Mouse (Mus musculus): ENCODE data around the gene Gng7.
"Not testable (repeated sequence)": the region's sequence is repeated elsewhere in the genome, so short reads cannot be mapped to it uniquely, and the experiment has no call there.

Gene Gng7

DNA sequence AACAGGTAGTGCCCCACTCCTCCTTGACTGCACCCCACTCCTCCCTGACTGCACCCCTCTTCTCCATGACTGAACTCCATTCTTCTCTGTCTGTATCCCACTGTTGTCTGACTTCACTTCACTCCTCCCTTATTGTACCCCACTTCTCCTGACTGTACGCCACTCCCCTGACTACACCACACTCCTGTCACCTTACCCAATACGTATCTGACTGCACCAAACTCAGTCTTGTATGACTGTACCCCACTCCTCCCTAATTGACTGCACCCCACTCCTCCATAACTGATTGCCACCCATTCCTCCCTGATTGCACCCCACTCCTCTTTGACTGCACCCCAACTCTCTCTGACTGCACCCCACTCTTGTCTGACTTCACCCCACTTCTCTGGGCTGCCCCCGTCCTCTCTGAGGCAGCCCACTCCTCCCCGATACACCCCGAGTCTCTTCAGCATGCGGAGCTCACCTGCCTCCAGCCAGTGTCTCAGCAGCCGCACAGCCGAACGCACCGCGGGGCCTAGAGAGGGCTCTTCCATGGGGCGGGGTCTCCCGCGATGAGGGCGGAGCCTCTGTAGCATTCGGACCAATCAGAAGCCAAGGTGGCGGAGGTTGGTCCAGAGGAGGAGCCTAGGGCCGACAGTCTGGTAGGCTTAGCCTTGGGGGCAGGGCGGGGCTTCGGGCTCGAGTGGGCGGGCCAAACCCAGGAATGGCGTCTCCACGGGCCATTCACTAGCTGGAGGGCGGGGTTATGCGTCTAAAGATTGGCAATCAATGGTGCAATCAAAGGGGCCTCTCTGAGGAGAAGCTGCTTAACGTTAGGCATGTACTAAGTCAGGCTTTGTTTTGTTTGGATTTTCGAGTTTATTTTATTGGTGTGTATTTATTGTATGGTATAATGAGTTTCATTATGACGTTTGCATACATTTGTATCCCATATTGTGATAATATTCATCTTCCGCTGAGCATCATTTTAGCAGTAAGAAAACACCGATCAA is at the start of gene Gng7:
Gng7 (minus strand) TSS at position 553 of the 992 bp plus-strand sequence.
- DNase-seq (ENCODE audit: low spot score) = peak; percentile 95

DNA sequence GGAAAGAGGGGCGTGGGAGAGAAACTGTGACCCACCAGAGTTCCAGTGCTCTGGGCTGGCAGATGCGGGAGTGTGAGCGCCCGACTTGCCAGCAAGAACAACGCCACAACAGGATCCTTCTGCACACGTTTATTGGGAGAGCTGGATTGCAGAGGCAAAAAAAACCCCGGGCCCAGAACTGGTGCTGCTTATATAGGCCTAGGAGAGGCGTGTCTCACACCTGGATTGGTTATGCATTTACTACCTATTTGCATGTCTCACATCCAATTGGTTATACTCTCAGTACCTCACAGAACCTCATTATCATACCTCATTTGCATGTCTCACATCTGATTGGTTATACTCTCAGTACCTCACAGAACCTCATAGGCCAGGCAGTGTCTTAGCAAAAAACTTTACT is 49.8 kb upstream of the Gng7 start:
- DNase-seq (ENCODE audit: low spot score) = not testable (repeated sequence)

DNA sequence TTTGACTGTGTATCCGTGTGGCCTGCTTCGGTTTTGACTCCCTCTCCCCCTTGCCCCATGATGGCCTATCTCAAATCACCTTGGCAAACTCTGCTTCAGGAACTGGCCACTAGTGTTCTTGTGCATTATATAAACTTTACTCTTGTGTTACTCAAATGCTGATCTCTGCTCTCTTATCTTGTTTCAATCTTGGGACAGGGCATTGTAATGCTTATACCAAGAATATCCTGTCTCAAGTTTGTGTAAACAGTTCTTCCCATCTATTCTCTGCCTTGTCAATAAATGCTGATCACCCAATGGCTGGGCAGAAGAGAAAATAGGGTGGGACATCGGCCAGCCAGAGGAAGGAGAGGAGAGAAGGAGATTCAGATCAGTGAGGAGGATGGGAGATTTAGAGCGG is 48.0 kb upstream of the Gng7 start:
- DNase-seq (ENCODE audit: low spot score) = no peak

DNA sequence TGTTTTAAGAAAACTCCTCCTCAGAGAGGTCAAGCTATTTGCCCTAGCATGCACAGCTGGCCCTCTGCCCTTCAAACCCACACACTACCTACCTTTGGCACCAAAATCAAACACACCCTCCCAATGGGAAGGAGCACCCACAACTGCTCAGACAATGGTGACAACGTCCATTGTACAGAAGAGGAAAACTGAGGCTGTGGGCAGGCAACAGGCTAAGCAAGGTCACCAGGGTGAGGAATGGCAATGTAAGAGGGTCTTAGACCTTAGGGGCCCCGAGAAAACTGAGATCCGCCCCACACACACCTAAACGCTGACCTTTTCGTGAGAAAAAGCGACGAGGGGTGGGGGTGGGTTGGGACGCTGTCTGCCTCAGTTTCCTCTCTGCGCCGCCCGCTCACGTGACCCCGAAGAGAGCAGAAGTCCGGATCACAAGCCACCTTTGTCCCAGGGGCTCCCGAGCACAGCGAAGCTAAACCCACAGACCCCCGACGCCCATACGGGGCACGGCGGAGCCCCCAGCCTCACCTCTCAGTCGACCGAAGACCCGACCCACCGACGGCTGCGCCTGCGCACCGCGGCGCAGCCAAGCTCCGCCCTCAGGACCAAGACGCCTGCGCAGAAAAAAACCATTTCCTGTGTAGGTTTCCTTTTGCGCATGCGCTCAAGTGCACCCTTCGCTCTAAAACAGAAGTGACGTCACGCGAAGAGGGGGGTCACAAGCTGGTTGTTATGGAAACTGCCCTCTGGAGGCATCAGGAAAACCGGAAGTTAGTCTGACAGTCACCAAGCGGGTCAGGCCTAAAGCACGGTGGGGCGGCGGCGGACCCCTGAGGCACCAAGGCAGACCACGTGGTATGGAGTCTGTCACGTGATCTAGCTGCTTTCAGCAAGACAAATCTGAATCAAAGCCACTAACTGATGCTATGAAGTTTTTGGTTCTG is 45.1 kb upstream of the Gng7 start, which contains the start of gene Sgta:
Sgta (minus strand) TSS at position 579 of the 941 bp plus-strand sequence.
- DNase-seq (ENCODE audit: low spot score) = peak; percentile 99

DNA sequence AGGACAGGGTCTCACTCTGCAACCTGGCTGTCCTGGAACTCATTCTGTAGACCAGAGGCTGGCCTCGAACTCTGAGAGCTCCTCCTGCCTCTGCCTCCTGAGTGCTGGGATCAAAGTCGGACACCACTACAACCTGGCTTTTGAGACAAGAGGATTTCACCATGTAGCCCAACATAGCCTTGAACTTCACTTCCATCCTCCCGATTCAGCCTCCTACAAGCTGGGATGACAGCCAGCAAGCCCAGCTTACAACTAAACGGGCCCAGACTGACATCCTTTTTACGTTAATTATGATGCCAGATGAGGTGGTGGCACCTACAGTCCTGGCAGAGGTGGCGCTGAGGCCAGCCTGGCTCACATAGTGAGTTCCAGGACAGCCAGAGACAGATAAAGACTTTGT is 44.2 kb upstream of the Gng7 start:
- DNase-seq (ENCODE audit: low spot score) = no peak

DNA sequence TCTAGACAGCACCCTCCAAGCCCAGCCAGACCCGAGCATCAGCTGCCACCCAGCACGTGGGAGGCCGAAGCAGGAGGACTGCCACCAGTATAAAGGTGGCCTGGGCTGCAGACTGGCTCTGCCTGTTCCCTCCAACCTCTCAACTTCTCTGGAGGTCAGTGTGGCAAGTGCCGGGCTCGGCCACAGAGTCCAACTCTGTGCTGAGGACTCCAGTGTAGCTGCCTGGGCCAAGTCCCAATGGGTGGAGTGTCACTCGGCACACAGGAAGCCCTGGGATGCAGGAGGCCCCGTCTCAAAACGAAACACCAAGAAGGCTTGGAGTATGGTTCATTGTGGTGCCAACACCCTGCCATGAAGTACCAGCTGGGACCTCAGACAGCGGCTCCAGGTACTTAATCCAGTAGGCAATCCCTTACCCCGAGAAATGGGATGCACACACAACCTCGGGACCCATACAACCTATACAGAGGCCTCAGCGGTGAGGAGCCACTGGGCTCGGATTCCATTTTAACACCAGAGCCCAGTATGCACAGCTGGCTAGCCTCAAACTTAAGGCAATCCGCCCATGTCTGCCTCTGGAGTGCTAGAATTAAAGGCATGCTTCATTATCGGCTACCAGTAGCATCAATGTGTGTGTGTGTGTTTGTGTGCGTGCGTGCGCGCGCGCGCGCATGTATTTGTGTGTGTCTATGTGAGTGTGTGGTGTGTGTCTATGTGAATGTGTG is 42.8 kb upstream of the Gng7 start:
- no peak for DNase-seq (ENCODE audit: low spot score)

DNA sequence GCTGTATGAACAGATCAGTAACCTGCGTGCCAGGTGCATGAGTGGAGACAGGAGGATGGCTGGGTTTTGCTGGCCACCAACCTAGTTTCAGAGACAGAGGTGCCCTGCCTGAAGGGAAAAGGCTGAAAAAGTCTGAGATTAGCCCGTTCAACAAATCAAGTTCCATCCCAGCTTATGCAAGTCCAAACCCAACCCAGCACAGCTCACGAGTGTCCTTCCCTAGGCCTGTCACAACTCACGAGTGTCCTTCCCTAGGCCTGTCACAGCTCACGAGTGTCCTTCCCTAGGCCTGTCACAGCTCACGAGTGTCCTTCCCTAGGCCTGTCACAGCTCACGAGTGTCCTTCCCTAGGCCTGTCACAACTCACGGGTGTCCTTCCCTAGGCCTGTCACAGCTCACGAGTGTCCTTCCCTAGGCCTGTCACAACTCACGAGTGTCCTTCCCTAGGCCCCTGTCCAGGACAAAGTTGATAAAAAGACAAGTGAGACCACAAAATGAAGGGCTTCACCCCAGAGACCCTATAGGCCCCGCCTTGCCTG is 41.1 kb upstream of the Gng7 start:
- not testable (repeated sequence) for DNase-seq (ENCODE audit: low spot score)

DNA sequence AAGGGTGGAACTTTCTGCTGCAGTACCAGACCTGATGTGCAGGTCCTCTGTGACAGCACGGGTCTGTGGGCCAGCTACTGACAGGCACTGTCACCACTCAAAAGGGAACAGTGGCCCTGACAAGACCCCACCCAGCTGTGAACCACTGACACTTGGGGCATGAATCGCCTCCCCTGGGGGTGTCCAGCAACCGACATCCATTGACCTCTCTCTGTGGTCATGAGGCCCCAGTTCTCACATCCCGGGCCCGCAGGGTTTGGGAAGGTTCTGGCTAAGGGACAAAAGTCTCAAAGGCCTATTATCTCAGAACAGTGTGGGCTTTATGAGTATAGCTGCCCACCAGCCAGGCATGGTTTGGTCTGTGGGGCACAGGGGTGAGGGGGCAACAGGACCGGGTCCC is 40.4 kb upstream of the Gng7 start:
- no peak for DNase-seq (ENCODE audit: low spot score)

DNA sequence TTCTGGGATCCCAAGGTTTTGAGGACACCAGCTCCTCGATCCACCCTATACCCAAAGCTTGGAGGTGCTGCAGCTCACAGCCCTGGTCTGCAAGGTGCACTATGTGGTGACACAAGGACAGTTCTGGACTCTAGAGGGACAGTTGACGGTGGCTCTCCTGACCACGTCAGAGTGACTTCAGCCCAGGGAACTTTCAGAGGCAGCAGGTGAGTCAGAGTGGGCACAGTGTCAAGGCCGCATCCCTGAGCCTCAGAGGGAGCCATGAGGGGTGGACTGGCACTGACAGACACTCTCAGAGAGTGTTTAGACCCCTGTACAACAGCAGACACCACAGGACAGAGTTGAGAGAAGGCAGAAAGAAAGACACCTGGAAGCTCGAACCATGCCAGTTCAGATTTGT is 37.8 kb upstream of the Gng7 start:
- DNase-seq (ENCODE audit: low spot score) = no peak

DNA sequence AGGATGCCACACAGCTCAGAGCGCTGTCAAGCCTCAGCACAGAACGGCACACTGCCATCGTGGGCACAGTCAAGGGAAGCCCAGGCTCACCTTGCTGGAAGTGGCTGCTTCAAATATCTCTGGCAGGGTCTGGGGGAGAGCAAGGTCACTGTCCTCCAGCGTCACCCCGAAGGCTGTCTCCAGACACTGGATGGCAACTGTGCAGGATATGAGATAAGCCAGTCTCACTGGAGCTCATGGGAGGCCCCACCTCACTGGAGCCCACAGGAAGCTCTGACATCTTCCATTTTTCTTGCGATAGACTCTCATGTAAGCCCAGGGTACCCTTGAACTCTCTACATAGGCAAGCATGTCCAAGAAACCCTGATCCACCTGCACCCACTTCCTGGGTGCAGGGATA is 36.4 kb upstream of the Gng7 start:
- no peak for DNase-seq (ENCODE audit: low spot score)

DNA sequence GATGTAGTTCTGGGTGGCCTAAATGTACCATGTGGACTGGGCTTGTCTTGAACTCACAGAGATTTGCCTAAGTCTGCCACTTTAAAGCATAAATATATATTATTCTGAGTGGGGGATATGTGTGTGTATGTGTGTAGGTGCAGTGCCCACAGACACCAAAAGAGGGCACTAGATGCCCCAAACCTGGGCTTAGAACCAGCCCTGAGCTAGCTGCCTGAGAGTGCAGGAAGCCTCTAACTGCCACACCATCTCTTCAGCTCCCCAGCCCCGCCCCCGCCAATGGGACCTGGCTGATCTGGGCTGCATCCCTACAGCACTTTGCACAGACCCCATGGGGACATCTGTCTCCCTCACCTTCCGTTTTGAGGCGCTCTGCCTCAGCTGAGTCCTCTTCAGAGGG is 35.9 kb upstream of the Gng7 start:
- no peak for DNase-seq (ENCODE audit: low spot score)

DNA sequence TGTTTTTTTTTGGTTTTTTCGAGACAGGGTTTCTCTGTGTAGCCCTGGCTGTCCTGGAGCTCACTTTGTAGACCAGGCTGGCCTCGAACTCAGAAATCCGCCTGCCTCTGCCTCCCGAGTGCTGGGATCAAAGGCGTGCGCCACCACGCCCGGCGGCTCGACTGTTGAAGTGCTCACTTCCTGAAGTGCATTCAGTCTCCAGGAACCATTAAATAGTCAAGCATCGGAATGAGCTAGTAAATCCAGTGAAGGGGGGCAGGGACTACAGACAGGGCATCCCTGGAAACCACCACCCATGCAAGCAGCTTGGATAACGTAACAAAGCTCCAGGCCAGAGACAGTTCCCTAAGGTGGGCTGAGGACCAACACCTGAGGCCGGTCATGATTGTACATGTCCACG is 30.5 kb upstream of the Gng7 start:
- DNase-seq (ENCODE audit: low spot score) = not testable (repeated sequence)

DNA sequence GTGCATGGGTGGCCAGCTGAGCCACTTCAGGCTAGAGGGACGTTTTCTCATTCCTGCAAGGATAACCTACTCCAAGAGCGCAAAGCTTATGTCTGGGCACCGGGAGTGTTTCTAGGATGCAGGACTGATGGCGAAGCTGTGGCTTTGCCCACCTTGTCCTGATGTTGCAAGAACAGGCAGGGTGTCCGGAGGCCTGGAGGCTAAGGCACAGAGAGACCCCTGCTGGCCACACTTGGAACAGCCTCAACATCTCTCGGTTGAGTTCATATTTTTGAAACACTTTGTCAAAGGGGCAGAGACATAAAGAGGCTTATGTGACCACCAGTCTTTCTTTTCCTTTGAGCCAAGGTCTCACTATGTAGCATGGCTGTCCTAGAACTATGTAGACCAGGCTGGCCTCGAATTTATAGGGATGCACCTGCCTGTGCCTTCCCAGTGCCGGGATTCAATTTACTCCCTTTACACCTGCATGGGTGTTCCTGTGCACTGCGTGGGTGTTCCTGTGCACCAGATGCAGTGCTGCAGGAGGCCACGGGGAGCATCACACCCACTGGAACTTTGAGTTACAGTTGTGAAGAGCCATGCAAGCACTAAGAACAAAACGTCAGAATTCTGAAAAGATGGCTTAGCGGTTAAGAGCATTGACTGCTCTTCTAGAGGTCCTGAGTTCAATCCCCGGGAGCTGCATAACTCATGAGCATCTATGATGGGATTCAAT is 26.9 kb upstream of the Gng7 start:
- no peak for DNase-seq (ENCODE audit: low spot score)

DNA sequence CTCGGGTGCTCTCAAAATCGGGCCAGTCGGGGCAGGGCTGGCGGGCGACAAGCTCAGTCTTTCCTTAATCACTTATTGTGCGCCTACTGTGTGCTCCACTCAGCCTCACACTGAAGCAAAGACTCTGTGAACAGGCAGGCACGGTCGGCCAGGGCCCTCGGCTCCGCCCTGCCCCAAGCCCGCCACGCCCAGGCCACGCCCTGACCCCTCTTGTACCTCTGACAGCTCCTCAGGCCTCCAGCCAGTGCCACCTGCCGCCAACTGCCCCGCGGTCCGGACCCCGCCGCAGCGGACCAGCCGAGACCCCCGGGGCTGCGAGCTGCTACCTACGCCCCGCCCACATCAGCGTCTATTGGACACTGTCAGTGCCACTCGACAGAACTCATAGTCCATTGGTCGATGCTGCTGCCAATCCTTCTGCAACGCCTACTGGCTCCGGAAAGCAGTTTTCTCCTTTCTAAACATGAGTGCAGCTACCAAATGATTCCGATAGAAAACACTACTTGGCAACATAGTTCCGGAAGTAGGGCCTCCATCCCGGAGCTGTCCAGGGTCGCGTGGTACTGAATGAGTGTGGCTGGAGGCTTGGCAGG is 22.3 kb upstream of the Gng7 start, which contains the start of gene Slc39a3:
Slc39a3 (minus strand) TSS at position 439 of the 593 bp plus-strand sequence.
- DNase-seq (ENCODE audit: low spot score) = peak; percentile 95

DNA sequence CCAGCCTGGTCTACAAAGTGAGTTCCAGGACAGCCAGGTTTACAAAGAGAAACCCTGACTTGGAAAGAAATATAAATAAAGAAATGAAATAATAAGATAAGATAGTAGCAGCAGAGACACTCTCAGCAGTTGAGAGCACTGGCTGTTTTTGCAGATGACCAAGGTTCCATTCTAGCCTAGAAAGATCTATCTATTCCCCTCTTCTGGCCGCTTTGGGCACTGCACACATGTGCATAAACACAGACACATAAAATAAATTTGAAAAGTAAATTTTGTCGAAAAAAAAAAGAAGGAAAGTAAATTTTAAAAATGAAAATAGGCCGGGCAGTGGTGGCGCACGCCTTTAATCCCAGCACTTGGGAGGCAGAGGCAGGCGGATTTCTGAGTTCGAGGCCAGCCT is 21.5 kb upstream of the Gng7 start:
- no peak for DNase-seq (ENCODE audit: low spot score)

DNA sequence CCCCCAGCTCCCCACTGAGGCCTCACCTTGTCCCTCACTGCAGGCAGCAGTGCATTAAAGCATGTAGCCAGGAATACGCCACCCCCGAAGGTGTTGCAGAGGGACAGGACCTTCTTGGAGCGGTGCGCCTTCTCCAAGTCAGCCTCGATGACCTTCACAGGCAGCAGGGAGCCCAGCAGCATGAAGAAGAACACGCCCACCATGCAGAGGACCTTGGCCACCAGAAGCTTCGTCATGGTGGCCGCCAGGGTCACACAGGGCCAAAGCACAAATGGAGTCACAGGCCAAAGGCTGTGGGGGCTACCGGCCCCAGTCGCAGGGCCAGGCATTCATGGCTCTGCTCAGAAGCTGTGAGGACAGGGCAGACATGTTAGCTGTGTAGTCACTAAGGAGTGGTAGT is 18.8 kb upstream of the Gng7 start:
- no peak for DNase-seq (ENCODE audit: low spot score)

DNA sequence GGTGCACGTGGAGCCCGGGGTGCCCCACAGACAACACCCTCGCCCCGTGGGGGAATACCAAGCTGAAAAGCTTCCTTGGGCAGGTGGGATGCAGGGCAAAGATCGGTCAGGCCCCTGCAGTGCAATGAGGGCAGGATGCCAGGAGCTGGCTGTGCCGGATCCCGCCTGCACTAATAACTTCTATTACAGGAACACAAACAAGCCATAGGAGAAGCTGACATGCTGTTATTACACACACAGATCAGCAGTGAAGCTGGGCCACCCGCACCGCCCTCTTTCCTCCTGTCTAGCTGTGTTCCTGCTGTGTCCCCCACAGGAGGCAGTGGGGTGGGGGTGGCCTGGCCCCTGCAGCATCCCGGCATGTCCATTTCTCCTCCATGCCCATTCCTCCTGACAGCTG is 14.3 kb upstream of the Gng7 start:
- DNase-seq (ENCODE audit: low spot score) = no peak

DNA sequence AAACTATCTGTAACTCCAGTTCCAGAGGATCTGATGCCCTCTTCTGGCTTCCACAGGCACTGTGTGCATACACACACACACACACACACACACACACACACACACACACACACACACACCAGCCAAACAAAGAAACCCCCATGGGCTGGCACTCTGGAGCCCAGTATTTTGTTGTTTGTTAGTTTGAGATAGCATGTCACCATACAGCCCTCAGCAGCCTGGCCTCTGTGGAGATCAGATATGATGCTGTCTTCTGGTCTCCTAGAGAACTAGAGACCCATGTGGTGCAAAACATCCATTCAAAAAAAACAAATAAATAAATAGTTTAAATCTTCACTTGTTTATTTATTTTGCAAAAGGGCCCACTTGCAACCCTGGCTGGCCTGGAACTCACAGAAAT is 13.5 kb upstream of the Gng7 start:
- no peak for DNase-seq (ENCODE audit: low spot score)

DNA sequence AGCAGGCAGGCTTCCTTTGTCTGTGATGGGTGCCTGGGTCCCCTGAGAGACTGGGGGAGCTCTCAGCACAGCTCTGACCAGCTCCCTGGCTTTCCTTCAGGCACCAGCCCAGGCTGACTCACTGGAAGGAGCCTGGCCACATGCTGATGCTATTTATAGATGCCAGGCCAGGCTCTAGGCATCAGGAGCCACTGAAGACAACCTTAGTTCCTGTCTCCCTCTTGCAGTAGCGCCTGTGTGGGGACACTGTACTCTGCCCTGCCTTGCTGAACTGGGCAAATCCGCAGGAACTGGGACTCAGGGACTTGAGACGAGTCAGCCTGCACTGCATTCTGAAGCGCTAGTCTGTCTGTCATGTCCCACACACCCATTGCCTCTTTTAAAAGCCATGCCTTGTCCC is 12.6 kb upstream of the Gng7 start:
- DNase-seq (ENCODE audit: low spot score) = no peak

DNA sequence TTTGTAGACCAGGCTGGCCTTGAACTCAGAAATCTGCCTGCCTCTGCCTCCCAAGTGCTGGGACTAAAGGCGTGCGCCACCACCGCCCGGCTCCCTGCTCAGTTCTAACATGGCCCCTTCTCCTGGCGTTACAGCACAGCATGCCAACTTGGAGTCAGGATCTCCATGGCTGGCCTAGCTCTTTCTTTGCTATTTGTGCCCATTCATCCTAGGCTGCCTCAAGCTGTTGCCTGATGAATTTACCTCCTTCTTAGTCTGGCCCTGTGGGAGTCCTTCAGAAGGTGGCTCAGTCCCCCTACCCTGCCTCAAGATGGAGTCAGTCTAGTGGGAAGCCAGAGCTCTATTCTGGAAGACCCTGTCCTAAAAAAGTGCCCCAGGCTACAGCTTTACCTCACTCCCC is 12.1 kb upstream of the Gng7 start:
- DNase-seq (ENCODE audit: low spot score) = no peak

Measured in ovary, adult 18-20 months (tissue).